Mouse (Mus musculus) liver, embryonic 13.5 days (tissue): ENCODE measurements around the gene Olfr1293-ps. TPM values are rescaled to one million over a fixed set of nuclear protein-coding genes. Genes with fewer than 3 reads are reported as not detected.

Experiments
- ATAC-seq: fragments of 200-750 bp; cut with Nextera tagmentation; 2 replicates; pipeline ENCODE4 v1.8.0; 2017; ENCODE audit warnings: low read depth, mild to moderate bottlenecking, moderate number of reproducible peaks, moderate library complexity
- DNase-seq: peaks from one replicate; pipeline ENCODE4 v3.0.0; 2022
- H3K27ac ChIP-seq: fragments of 300-500 bp; sonication (generic); 2 replicates; pipeline ENCODE4 v1.5.1; 2015; ENCODE audit warnings: moderate library complexity, mild to moderate bottlenecking, inconsistent platforms
- H3K27me3 ChIP-seq: fragments of 300-500 bp; sonication (generic); 2 replicates; pipeline ENCODE4 v1.6.1; 2015; ENCODE audit warnings: mild to moderate bottlenecking, inconsistent platforms
- H3K36me3 ChIP-seq: fragments of 300-500 bp; sonication (generic); 2 replicates; pipeline ENCODE4 v1.6.1; 2015; ENCODE audit warnings: mild to moderate bottlenecking, inconsistent platforms
- H3K4me1 ChIP-seq: fragments of 300-500 bp; sonication (generic); replicated peaks from 2 replicates; pipeline ENCODE4 v1.6.1; 2015; ENCODE audit warnings: inconsistent platforms
- H3K4me2 ChIP-seq: fragments of 300-500 bp; sonication (generic); 2 replicates; pipeline ENCODE4 v1.6.1; 2015; ENCODE audit warnings: inconsistent platforms, mild to moderate bottlenecking, moderate library complexity
- H3K4me3 ChIP-seq: fragments of 300-500 bp; sonication (generic); replicated peaks from 2 replicates; pipeline ENCODE4 v1.5.1; 2015; ENCODE audit warnings: mild to moderate bottlenecking, inconsistent platforms
- H3K9ac ChIP-seq: fragments of 300-500 bp; sonication (generic); 2 replicates; pipeline ENCODE4 v1.6.1; 2015; ENCODE audit warnings: mild to moderate bottlenecking, inconsistent platforms
- H3K9me3 ChIP-seq: fragments of 300-500 bp; sonication (generic); replicated peaks from 2 replicates; pipeline ENCODE4 v1.6.1; 2016; ENCODE audit warnings: inconsistent platforms
- WGBS: fragments of 180-500 bp; shearing (Covaris S2); methylation state at CpG from one replicate; pipeline ENCODE4 v1.1.7; 2015; ENCODE audit not compliant: insufficient replicate concordance; 5-methylcytosine and 5-hydroxymethylcytosine counted together
- polyA plus RNA-seq: library from polyadenylated mRNA; unstranded; fragments of >200 nt; fragmentation: Nextera tagmentation; extraction: Ambion mirVana; gene quantifications from 2 replicates; pipeline ENCODE4 v1.2.1, GENCODE M21; 2015

Olfr1293-ps gene
- not detected in 2 replicates for polyA plus RNA-seq

DNA sequence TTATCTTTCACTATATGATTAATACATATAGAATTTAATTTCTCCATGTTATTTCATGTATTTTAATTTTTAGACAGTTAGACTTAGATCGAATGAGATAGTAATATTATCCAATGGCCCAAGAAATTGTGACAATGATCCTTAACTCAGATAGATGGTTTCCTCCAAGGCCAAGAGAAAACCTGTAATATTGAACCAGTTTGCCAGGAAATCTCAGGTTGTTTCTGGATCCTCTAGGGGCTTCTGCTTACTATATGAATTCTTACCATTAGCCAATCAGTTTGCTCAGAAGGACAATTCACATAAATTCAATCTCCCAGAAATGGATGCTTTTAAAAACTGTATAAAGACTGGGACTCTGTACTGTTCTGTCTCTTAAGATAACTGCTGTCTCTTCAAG lies at the start of gene Olfr1293-ps:
TSS of gene Olfr1293-ps (plus strand) at position 301 of the 400 bp plus-strand sequence.
- DNase-seq: no peak
- no peak within 1 kb of the TSS for H3K4me3 ChIP-seq
- ATAC-seq: no peak
- WGBS: 53% methylated on average over 1 of the region's 1 CpGs
- no peaks in the 10 kb centered on the region for H3K4me1 ChIP-seq
- no peaks in the 10 kb centered on the region for H3K27me3 ChIP-seq
- no peak within 1 kb of the TSS for H3K9ac ChIP-seq
- H3K36me3 ChIP-seq: no peaks in the 10 kb centered on the region
- H3K4me2 ChIP-seq: no peak within 1 kb of the TSS
- H3K27ac ChIP-seq: no peak within 1 kb of the TSS
- H3K9me3 ChIP-seq: no peaks in the 10 kb centered on the region; the same call in 1 of the 2 replicates

DNA sequence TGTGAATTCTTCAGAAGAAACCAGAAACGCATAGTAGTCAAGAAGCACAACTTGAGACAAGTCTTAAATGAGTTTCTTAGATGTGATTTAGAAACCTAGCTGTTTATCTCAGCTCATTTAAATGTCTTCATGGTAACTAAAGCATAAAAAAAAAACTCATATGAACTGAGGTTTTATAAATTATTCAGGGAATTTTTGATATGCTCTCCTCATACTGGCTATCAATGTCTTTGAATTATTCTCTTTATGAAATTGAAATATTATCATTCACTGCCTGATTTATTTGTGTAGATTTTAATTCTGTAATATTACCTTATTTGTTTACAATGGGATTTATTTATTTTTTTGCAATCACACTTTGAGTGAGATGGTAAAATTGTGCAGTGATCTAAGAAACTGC lies 44.5 kb upstream of the Olfr1293-ps start, which contains the start of gene Olfr1289:
TSS of gene Olfr1289 (plus strand) at position 301 of the 400 bp plus-strand sequence.
- no peak within 1 kb of the TSS for H3K9ac ChIP-seq
- no peaks in the 10 kb centered on the region for H3K9me3 ChIP-seq
- no peaks in the 10 kb centered on the region for H3K36me3 ChIP-seq
- DNase-seq (no peak), ATAC-seq (no peak)
- H3K4me1 ChIP-seq: no peaks in the 10 kb centered on the region
- no peak within 1 kb of the TSS for H3K4me3 ChIP-seq
- WGBS: 55% methylated on average over 1 of the region's 1 CpGs
- H3K27ac ChIP-seq: no peak within 1 kb of the TSS
- H3K4me2 ChIP-seq: no peak within 1 kb of the TSS
- H3K27me3 ChIP-seq: no peaks in the 10 kb centered on the region

DNA sequence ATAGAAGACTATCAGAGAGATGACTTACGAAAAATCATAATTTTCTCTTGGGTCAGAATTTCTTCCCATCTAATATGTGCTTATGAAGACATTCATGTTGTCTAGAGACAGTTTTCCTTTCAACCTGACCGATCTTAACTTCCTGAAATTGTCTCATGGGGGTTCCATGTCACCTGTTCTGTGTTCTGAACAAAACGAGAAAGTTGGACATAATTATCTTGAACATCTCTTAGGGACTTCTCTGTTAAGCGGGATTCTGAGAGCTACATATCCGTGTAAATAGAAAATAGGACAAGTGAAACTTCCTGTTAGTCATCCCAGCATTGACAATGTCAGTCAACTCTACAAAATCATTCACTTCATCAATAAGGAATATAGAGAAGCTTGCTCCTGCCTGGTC lies 31.3 kb upstream of the Olfr1293-ps start, which contains the start of gene Olfr1290:
TSS of gene Olfr1290 (minus strand) at position 101 of the 400 bp plus-strand sequence.
- H3K9ac ChIP-seq: no peak within 1 kb of the TSS
- no peak within 1 kb of the TSS for H3K4me2 ChIP-seq
- H3K36me3 ChIP-seq: no peaks in the 10 kb centered on the region
- DNase-seq (no peak), ATAC-seq (no peak)
- no peaks in the 10 kb centered on the region for H3K27me3 ChIP-seq
- no peaks in the 10 kb centered on the region for H3K4me1 ChIP-seq
- no peaks in the 10 kb centered on the region for H3K9me3 ChIP-seq
- WGBS: 57% methylated on average over 5 of the region's 5 CpGs
- no peak within 1 kb of the TSS for H3K4me3 ChIP-seq
- no peak within 1 kb of the TSS for H3K27ac ChIP-seq

DNA sequence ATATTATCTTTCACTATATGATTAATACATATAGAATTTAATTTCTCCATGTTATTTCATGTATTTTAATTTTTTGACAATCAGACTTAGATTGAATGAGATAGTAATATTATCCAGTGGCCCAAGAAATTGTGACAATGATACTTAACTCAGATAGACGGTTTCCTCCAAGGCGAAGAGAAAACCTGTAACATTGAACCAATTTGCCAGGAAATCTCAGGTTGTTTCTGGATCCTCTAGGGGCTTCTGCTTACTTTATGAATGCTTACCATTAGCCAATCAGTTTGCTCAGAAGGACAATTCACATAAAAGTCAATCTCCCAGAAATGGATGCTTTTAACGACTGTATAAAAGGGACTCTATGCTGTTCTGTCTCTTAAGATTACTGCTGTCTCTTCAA lies 28.1 kb upstream of the Olfr1293-ps start, which contains the start of gene Olfr1291-ps1:
TSS of gene Olfr1291-ps1 (plus strand) at position 301 of the 400 bp plus-strand sequence.
- Histone ChIP-seq H3K4me3 (no peak within 1 kb of the TSS), H3K27me3 (no peaks in the 10 kb centered on the region), H3K4me1 (no peaks in the 10 kb centered on the region), H3K27ac (no peak within 1 kb of the TSS), H3K9ac (no peak within 1 kb of the TSS), H3K9me3 (no peaks in the 10 kb centered on the region), H3K36me3 (no peaks in the 10 kb centered on the region), H3K4me2 (no peak within 1 kb of the TSS)
- ATAC-seq (no peak), DNase-seq (no peak)
- 67% methylated on average over 3 of the region's 3 CpGs for WGBS

DNA sequence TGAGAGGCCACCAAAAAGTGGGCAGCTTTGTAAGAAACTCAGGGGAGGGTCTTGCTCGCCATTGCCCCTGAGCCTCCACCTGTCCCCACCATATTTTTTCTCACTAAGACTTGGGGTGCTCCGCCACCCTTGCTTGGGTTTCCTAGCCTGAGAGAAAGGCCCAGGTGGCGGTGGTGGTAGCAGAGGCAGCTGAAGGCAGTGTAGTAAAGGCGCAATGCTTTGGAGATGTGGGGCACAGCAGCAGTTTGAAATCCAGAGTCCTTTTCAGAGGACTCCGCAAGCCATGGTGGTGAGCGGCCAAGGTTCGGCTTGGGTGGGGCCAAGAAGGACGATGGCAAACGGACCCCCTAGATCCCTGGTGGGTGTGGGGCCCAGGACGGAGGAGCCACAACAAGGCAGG lies 7.6 kb upstream of the Olfr1293-ps start:
- Histone ChIP-seq H3K9me3 (peaks cover 3% of the 10 kb centered on the region; the same call in 1 of the 2 replicates), H3K4me2 (no peak overlapping the region), H3K27me3 (no peaks in the 10 kb centered on the region), H3K4me1 (no peaks in the 10 kb centered on the region), H3K9ac (no peak overlapping the region), H3K36me3 (no peaks in the 10 kb centered on the region), H3K4me3 (no peak overlapping the region), H3K27ac (no peak overlapping the region)
- WGBS: 74% methylated on average over 10 of the region's 10 CpGs
- ATAC-seq (no peak), DNase-seq (no peak)

DNA sequence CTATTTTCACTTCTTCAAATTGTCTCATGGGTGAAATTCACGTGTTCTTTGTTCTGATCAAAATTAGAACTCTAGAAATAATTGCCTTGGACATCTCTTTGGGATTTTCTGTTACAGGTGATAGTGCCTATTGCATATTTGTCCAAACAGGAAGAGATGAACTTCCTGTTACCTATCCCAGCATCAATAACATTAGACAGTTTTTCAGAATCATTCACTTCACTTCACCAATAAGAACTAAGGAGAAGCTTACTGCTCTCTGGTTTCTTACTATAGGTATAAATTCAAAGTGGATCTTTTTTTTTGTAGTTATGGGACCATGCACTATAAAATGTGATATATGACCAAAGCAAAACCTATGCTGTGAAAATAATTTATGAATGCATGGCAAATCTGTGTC lies 15.2 kb downstream of the Olfr1293-ps start, which contains the start of gene Olfr1294:
TSS of gene Olfr1294 (minus strand) at position 101 of the 400 bp plus-strand sequence.
- whole genome bisulfite sequencing: 29% methylated on average over 1 of the region's 1 CpGs

DNA sequence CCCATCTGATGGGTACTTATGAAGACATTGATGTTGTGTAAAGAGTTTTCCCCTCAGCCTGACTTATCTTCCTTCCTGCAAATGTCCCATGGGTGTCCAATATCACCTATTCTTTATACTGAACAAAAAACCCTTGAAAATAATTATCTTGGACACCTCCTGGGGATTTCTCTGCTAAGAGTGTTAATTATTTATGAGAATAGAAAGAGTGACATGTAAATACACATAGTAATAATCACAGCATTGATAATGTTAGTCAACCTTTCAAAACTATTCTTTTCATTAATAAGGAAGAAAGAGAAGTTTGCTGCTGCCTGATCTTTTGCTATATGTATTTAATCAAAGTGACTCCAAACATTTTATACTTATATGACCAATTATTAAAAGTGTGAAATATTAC lies 44.6 kb downstream of the Olfr1293-ps start, which contains the start of gene Olfr1295:
TSS of gene Olfr1295 (minus strand) at position 101 of the 400 bp plus-strand sequence.
- no peak within 1 kb of the TSS for H3K9ac ChIP-seq
- H3K36me3 ChIP-seq: no peaks in the 10 kb centered on the region
- H3K4me2 ChIP-seq: no peak within 1 kb of the TSS
- no peaks in the 10 kb centered on the region for H3K4me1 ChIP-seq
- DNase-seq (no peak), ATAC-seq (no peak)
- H3K27ac ChIP-seq: no peak within 1 kb of the TSS
- H3K9me3 ChIP-seq: no peaks in the 10 kb centered on the region
- no peak within 1 kb of the TSS for H3K4me3 ChIP-seq
- H3K27me3 ChIP-seq: no peaks in the 10 kb centered on the region

More for the DNA sequence above, 15.2 kb downstream of the Olfr1293-ps start, which contains the start of gene Olfr1294:
- no peak within 1 kb of the TSS for H3K27ac ChIP-seq
- no peak within 1 kb of the TSS for H3K4me3 ChIP-seq
- H3K9ac ChIP-seq: no peak within 1 kb of the TSS
- H3K4me1 ChIP-seq: no peaks in the 10 kb centered on the region
- DNase-seq (no peak), ATAC-seq (no peak)
- H3K36me3 ChIP-seq: no peaks in the 10 kb centered on the region
- H3K27me3 ChIP-seq: no peaks in the 10 kb centered on the region
- no peak within 1 kb of the TSS for H3K4me2 ChIP-seq
- H3K9me3 ChIP-seq: no peaks in the 10 kb centered on the region

Other genes with a start within 250 kb of the Olfr1293-ps start
- gene Olfr1278, start 235.1 kb upstream of the Olfr1293-ps start, polyA plus RNA-seq: not detected in 2 replicates
- gene Olfr1279, start 224.6 kb upstream of the Olfr1293-ps start, polyA plus RNA-seq: not detected in 2 replicates
- gene Olfr1280, start 211.2 kb upstream of the Olfr1293-ps start, polyA plus RNA-seq: not detected in 2 replicates
- not detected in 2 replicates for gene Olfr1281, start 198.7 kb upstream of the Olfr1293-ps start, polyA plus RNA-seq
- gene Olfr1282, start 189.1 kb upstream of the Olfr1293-ps start, polyA plus RNA-seq: not detected in 2 replicates
- gene Olfr1283, start 158.4 kb upstream of the Olfr1293-ps start, polyA plus RNA-seq: not detected in 2 replicates
- not detected in 2 replicates for gene Olfr1284, start 149.7 kb upstream of the Olfr1293-ps start, polyA plus RNA-seq
- gene Olfr1286, start 102.1 kb upstream of the Olfr1293-ps start, polyA plus RNA-seq: not detected in 2 replicates
- gene Olfr1287, start 76.1 kb upstream of the Olfr1293-ps start, polyA plus RNA-seq: not detected in 2 replicates
- not detected in 2 replicates for gene Olfr1288, start 51.1 kb upstream of the Olfr1293-ps start, polyA plus RNA-seq
- not detected in 2 replicates for gene Olfr1289, start 44.4 kb upstream of the Olfr1293-ps start, polyA plus RNA-seq
- not detected in 2 replicates for gene Olfr1290, start 31.4 kb upstream of the Olfr1293-ps start, polyA plus RNA-seq
- not detected in 2 replicates for gene Olfr1291-ps1, start 28.0 kb upstream of the Olfr1293-ps start, polyA plus RNA-seq
- not detected in 2 replicates for gene Olfr1294, start 15.1 kb downstream of the Olfr1293-ps start, polyA plus RNA-seq
- gene Olfr1295, start 44.5 kb downstream of the Olfr1293-ps start, polyA plus RNA-seq: not detected in 2 replicates
- not detected in 2 replicates for gene Olfr1297, start 101.3 kb downstream of the Olfr1293-ps start, polyA plus RNA-seq
- gene Olfr1298, start 124.0 kb downstream of the Olfr1293-ps start, polyA plus RNA-seq: not detected in 2 replicates
- gene Olfr1299, start 136.2 kb downstream of the Olfr1293-ps start, polyA plus RNA-seq: not detected in 2 replicates
- gene Olfr1301, start 225.8 kb downstream of the Olfr1293-ps start, polyA plus RNA-seq: not detected in 2 replicates